Mouse (Mus musculus) ES-Bruce4 (cell line): ENCODE data around the gene Mbnl1.

Experiments used
- CTCF ChIP-seq: IDR thresholded peaks from one replicate; pipeline ENCODE4 v1.8.1; 2011; ENCODE audit warnings: low read depth, low read length
- EP300 ChIP-seq: IDR thresholded peaks from 2 replicates; pipeline ENCODE4 v1.6.1; 2011; ENCODE audit warnings: low read depth, low read length; ENCODE audit not compliant: insufficient read depth
- POLR2A ChIP-seq: IDR thresholded peaks from one replicate; pipeline ENCODE4 v1.8.1; 2011; ENCODE audit warnings: low read length; ENCODE audit not compliant: insufficient read depth

DNA sequence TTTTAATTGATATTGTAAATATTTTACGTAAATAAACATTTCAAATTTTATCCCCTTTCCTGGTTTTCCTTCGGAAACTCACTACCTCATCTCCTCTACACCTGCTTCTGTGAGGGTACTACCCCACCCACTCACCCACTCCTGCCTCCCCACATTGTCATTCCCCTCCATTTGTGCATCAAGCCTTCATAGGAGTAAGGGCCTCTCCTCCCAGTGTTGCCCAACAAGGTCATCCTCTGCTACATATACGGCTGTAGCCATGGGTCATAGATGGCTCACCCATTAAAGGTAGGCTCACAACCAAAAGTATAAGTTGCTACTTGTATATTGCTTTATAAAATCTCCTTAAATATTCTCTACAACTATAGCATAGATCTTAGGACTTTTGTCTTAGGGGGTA is 34.9 kb downstream of the Mbnl1 start:
- TF ChIP-seq CTCF (no peak), EP300 (no peak), POLR2A (no peak)
